Mouse (Mus musculus) thymus, adult 2 months (tissue): ENCODE measurements around the gene Mast3.

ENCODE experiments used
- CTCF ChIP-seq: fragments of 200-500 bp; IDR thresholded peaks from 2 replicates; pipeline ENCODE4 v1.5.1; 2012; ENCODE audit warnings: mild to moderate bottlenecking, control low read depth, low read length, moderate library complexity, borderline replicate concordance; ENCODE audit not compliant: control insufficient read depth, poor library complexity, insufficient read depth; ENCODE audit errors: extremely low read depth
- POLR2A ChIP-seq: fragments of 200-500 bp; IDR thresholded peaks from 2 replicates; pipeline ENCODE4 v1.6.1; 2012; ENCODE audit warnings: mild to moderate bottlenecking, low read length, control low read depth, moderate library complexity; ENCODE audit not compliant: control insufficient read depth, poor library complexity, insufficient read depth; ENCODE audit errors: extremely low read depth

GRCm38 (mm10) chr8:70758308-70758615, 46.6 kb downstream of the Mast3 start:
- TF ChIP-seq CTCF (no peak), POLR2A (no peak)
